Mouse (Mus musculus) lung, adult 2 months (tissue): ENCODE results near the gene Zscan26. TPM values are rescaled to one million over a fixed set of nuclear protein-coding genes. Genes with fewer than 3 reads are reported as not detected.
A peak's percentile ranks its signal among the peaks of the same experiment; 100 is the strongest.
"Not testable (repeated sequence)": the region's sequence is repeated elsewhere in the genome, so short reads cannot be mapped to it uniquely, and the experiment has no call there.

Experiments used
- DNase-seq: peaks from one replicate; pipeline ENCODE4 v3.0.0; 2022
- H3K4me1 ChIP-seq: fragments of 200-500 bp; 2 replicates; pipeline ENCODE4 v1.6.1; 2011; ENCODE audit warnings: low read length; ENCODE audit not compliant: control insufficient read depth, insufficient read depth
- H3K4me3 ChIP-seq: fragments of 200-500 bp; replicated peaks from 2 replicates; pipeline ENCODE3; 2011; ENCODE audit warnings: low read depth, mild to moderate bottlenecking, control low read depth, low read length; ENCODE audit errors: extremely low read depth
- CTCF ChIP-seq: fragments of 200-500 bp; IDR thresholded peaks from 2 replicates; pipeline ENCODE4 v1.5.1; 2011; ENCODE audit warnings: mild to moderate bottlenecking, low read length, control low read depth; ENCODE audit not compliant: insufficient read depth
- POLR2A ChIP-seq: fragments of 200-500 bp; IDR thresholded peaks from 2 replicates; pipeline ENCODE4 v1.6.1; 2011; ENCODE audit warnings: low read depth, mild to moderate bottlenecking, control low read depth, low read length, borderline replicate concordance; ENCODE audit errors: extremely low read depth
- whole genome bisulfite sequencing: fragments of 180-500 bp; shearing (Covaris S2); methylation state at CpG from one replicate; pipeline ENCODE4 v1.1.7; 2018; 5-methylcytosine and 5-hydroxymethylcytosine counted together
- polyA plus RNA-seq: library from polyadenylated mRNA; depleted of rRNA; stranded (reverse); fragments of >200 nt; gene quantifications from 2 replicates; pipeline ENCODE4 v1.2.3, GENCODE M21; 2012; rRNA removed

Zscan26 gene
- 12.9 and 21.4 TPM in 2 replicates for polyA plus RNA-seq

- Histone ChIP-seq H3K4me3 (peak within 1 kb of the TSS; percentile 100), H3K4me1 (peaks cover 4% of the 10 kb centered on the region; the same call in 1 of the 2 replicates)
- TF ChIP-seq CTCF (no peak), POLR2A (peak; percentile 90; the same call in 1 of the 2 replicates)
- WGBS: under 1% methylated on average over 23 of the region's 23 CpGs
- peak; percentile 83 for DNase-seq
Observed at GRCm38 (mm10) chr13:21453449-21453848, at the start of gene Zscan26. TSS of gene Zscan26 (minus strand) at chr13:21453730.

GRCm38 (mm10) chr13:21502296-21502695 is 48.8 kb upstream of the Zscan26 start:
- no peak for TF ChIP-seq POLR2A
- TF ChIP-seq CTCF: no peak
- 85% methylated on average over 5 of the region's 5 CpGs for WGBS
- DNase-seq: no peak

GRCm38 (mm10) chr13:21501182-21501581 is 47.7 kb upstream of the Zscan26 start, which contains the start of gene Gm11273:
TSS of gene Gm11273 (minus strand) at chr13:21501418.
- 92% methylated on average over 17 of the region's 17 CpGs for WGBS
- H3K4me3 ChIP-seq, DNase-seq, H3K4me1 ChIP-seq: not testable (repeated sequence)

More at GRCm38 (mm10) chr13:21502296-21502695, 48.8 kb upstream of the Zscan26 start:
- Histone ChIP-seq H3K4me3 (no peak overlapping the region), H3K4me1 (no peaks in the 10 kb centered on the region)

GRCm38 (mm10) chr13:21495080-21495479 is 41.5 kb upstream of the Zscan26 start, which contains the start of gene AK157302:
TSS of gene AK157302 (plus strand) at chr13:21495223.
- TF ChIP-seq CTCF: no peak
- no peak for TF ChIP-seq POLR2A
- no peak within 1 kb of the TSS for H3K4me3 ChIP-seq
- DNase-seq: no peak
- no peaks in the 10 kb centered on the region for H3K4me1 ChIP-seq
- WGBS: 92% methylated on average over 21 of the region's 21 CpGs

GRCm38 (mm10) chr13:21492847-21493246 is 39.3 kb upstream of the Zscan26 start:
- no peaks in the 10 kb centered on the region for H3K4me1 ChIP-seq
- no peak overlapping the region for H3K4me3 ChIP-seq
- TF ChIP-seq POLR2A (no peak), CTCF (no peak)
- no peak for DNase-seq
- 93% methylated on average over 5 of the region's 5 CpGs for WGBS

- WGBS: 91% methylated on average over 1 of the region's 1 CpGs
- Histone ChIP-seq H3K4me3 (no peak overlapping the region), H3K4me1 (peaks cover 2% of the 10 kb centered on the region; the same call in 1 of the 2 replicates)
- TF ChIP-seq POLR2A (no peak), CTCF (no peak)
- no peak for DNase-seq
Observed at GRCm38 (mm10) chr13:21486881-21487280, 33.4 kb upstream of the Zscan26 start.

- peak within 1 kb of the TSS; percentile 72 for H3K4me3 ChIP-seq
- DNase-seq: peak; percentile 59
- WGBS: 4% methylated on average over 31 of the region's 31 CpGs
- H3K4me1 ChIP-seq: not testable (repeated sequence)
Observed at GRCm38 (mm10) chr13:21478759-21479670, 25.5 kb upstream of the Zscan26 start, which contains the start of the genes Zkscan4 and Gm10065. TSS of gene Zkscan4 (plus strand) at chr13:21478907. TSS of gene Gm10065 (minus strand) at chr13:21479441.

GRCm38 (mm10) chr13:21472427-21472826 is 18.9 kb upstream of the Zscan26 start:
- no peak for TF ChIP-seq CTCF
- TF ChIP-seq POLR2A: no peak
- Histone ChIP-seq H3K4me1 (no peaks in the 10 kb centered on the region), H3K4me3 (no peak overlapping the region)
- no peak for DNase-seq
- whole genome bisulfite sequencing: 55% methylated on average over 4 of the region's 4 CpGs

- Histone ChIP-seq H3K4me3 (no peak overlapping the region), H3K4me1 (no peaks in the 10 kb centered on the region)
- no peak for DNase-seq
- 37% methylated on average over 9 of the region's 9 CpGs for WGBS
- TF ChIP-seq CTCF (no peak), POLR2A (no peak)
Observed at GRCm38 (mm10) chr13:21469097-21469496, 15.6 kb upstream of the Zscan26 start.
